In the genomic region with DNA sequence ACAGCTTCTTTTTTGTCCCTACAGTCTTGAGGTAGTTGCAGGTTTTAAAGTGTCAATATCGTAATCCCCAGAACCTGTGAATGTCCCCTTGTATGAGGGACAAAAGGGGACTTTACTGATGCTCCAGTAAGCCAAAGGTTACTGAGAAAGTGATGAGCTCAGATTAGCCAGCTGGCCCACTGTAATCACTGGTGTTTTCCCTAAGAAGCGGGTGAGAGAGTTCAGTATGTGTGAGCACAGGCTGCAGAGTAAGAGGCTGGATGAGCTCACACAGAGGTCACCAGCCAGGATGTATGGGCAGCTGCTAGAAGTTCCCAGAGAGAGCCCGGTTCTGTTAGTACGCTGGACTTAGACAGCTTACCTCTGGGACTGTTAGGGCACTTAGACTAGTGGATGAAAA, we compare ENCODE assay signal across 15 mouse cellular contexts. TPM values are rescaled to one million over a fixed set of nuclear protein-coding genes. Genes with fewer than 3 reads are reported as not detected.
A peak's percentile ranks its signal among the peaks of the same experiment; 100 is the strongest.
DNase-seq lines count a peak whose midpoint lies in the region; ATAC-seq and TF ChIP-seq lines count a peak whose summit lies in the region.
"Had no signal": no experiment of that assay in that cellular context is flagged by ENCODE, and none has a peak within 500 bp of the region (broad histone marks: within the 10 kb centered on the region; RNA-seq: fewer than 3 reads in every experiment).

No protein-coding gene starts in this region.

- no peak for DNase-seq in heart, postnatal 25 days (ENCODE audit: low spot score)
- DNase-seq in liver, adult 2 months (ENCODE audit: extremely low read depth, low read depth, low spot score): no peak
- DNase-seq in liver: no peak
- DNase-seq in retina, postnatal 1 day: peak; percentile 55
- DNase-seq in retina, embryonic 14.5 days (ENCODE audit: low spot score): no peak
- DNase-seq: adrenal gland, postnatal 25 days; cerebellum, adult 9-10 months; gastrocnemius, postnatal 25 days; kidney, adult 9 months had no signal

- H3K4me1 ChIP-seq in heart, embryonic 14.5 days (ENCODE audit: control insufficient read depth in 2 of 2, insufficient read depth in 2 of 2, low read length in 2 of 2): peaks cover 12 to 27% of the 10 kb centered on the region in 2 experiments
- H3K4me1 ChIP-seq in liver, adult 2 months (ENCODE audit: control insufficient read depth, insufficient read depth, low read length): peaks cover 15% of the 10 kb centered on the region

- no peak for ATAC-seq in heart, embryonic 14.5 days (ENCODE audit: insufficient number of reproducible peaks, insufficient read depth, low FRiP score, low read depth)
- ATAC-seq in megakaryocyte progenitor cell, adult 5-6 weeks (replicated peaks; ENCODE audit: poor library complexity): no peak
- ATAC-seq: activated CD4-positive, CD25-positive, alpha-beta regulatory T cell, adult 4 months; Patski had no signal

- peak overlapping the region; percentile 30; the same call in 1 of the 2 replicates for H3K9ac ChIP-seq in heart, embryonic 14.5 days (ENCODE audit: low read length)
- no peak overlapping the region for H3K9ac ChIP-seq in liver, adult 2 months (ENCODE audit: low read depth, low read length)
- H3K9ac ChIP-seq: limb, embryonic 15.5 days had no signal

- 56% methylated on average over 4 of the region's 4 CpGs for WGBS in heart, embryonic 14.5 days
- WGBS in liver, adult 2 months: 82% methylated on average over 4 of the region's 4 CpGs

- H3K9me3 ChIP-seq in heart, embryonic 14.5 days (ENCODE audit: control insufficient read depth, low read length): no peaks in the 10 kb centered on the region
- H3K9me3 ChIP-seq: limb, embryonic 15.5 days; megakaryocyte, embryonic 14.5 days had no signal

- no peak for TF ChIP-seq POLR2A in liver, adult 2 months (IDR thresholded peaks at IDR 0.05; ENCODE audit: extremely low read depth, insufficient read depth, low read length)

- H3K36me3 ChIP-seq in heart, embryonic 14.5 days (ENCODE audit: control insufficient read depth, insufficient read depth, low read length): no peaks in the 10 kb centered on the region
- H3K36me3 ChIP-seq in liver, adult 2 months (ENCODE audit: control insufficient read depth, insufficient read depth, low read length): no peaks in the 10 kb centered on the region
- H3K36me3 ChIP-seq: limb, embryonic 15.5 days had no signal

- peak overlapping the region; percentile 2 to 33; a peak in 2 of 4 replicates for H3K27ac ChIP-seq in heart, embryonic 14.5 days (replicated peaks in 1 of 2; ENCODE audit: control insufficient read depth in 1 of 2, insufficient read depth in 1 of 2, low read depth in 2 of 2, low read length in 2 of 2)
- H3K27ac ChIP-seq in liver, adult 2 months (replicated peaks; ENCODE audit: insufficient read depth, low read depth, low read length): peak overlapping the region; percentile 19
- H3K27ac ChIP-seq: limb, embryonic 15.5 days had no signal

- H3K4me3 ChIP-seq in heart, embryonic 14.5 days (ENCODE audit: control insufficient read depth in 1 of 2, insufficient read depth in 1 of 2, low read depth in 1 of 2, low read length in 2 of 2): no peak overlapping the region
- no peak overlapping the region for H3K4me3 ChIP-seq in liver, adult 2 months (ENCODE audit: insufficient read depth, low read depth, low read length)
- H3K4me3 ChIP-seq: limb, embryonic 15.5 days had no signal

- intact Hi-C loops in heart, postnatal 25 days (cut with DNase I): no loop called here

- peaks cover 2% of the 10 kb centered on the region; the same call in 1 of the 2 replicates for H3K79me2 ChIP-seq in liver, adult 2 months (ENCODE audit: control insufficient read depth, insufficient read depth, low read length)

- no peaks in the 10 kb centered on the region for H3K27me3 ChIP-seq in heart, embryonic 14.5 days (ENCODE audit: control insufficient read depth, insufficient read depth, low read length)
- no peaks in the 10 kb centered on the region for H3K27me3 ChIP-seq in liver, adult 2 months (ENCODE audit: control insufficient read depth, insufficient read depth, low read length)
- H3K27me3 ChIP-seq: limb, embryonic 15.5 days; megakaryocyte, embryonic 14.5 days; Patski had no signal

- no peak overlapping the region for H3K4me2 ChIP-seq in heart, embryonic 14.5 days (ENCODE audit: low read length)
- H3K4me2 ChIP-seq: limb, embryonic 15.5 days had no signal

- no peak for TF ChIP-seq CTCF in liver, adult 2 months (IDR thresholded peaks at IDR 0.05; ENCODE audit: low read depth, low read length)

RNA-seq across cellular contexts. Expression of a gene that starts 47.0 kb away (rescaled TPM):
- 70.5 and 78.1 TPM in 2 replicates for polyA plus RNA-seq in heart, embryonic 14.5 days (2014; fragmentation: Nextera tagmentation; extraction: Ambion mirVana)
- 10 to 100 TPM; 35.9 to 43.0 TPM for total RNA-seq in heart, postnatal 25 days (2021)
- total RNA-seq in liver, adult 2 months (2014; rRNA removed): 6.2 and 7.2 TPM in 2 replicates
- polyA plus RNA-seq in liver, adult 2 months (2012; rRNA removed): 14.9 and 18.0 TPM in 2 replicates
- 22.8 and 28.9 TPM in 2 replicates for total RNA-seq in megakaryocyte progenitor cell, adult 5-6 weeks (2015)
- 6.5 and 6.6 TPM in 2 replicates for total RNA-seq in megakaryocyte progenitor cell, adult 5-6 weeks (2017)
